Mouse (Mus musculus): ENCODE measurements around the gene Lpp. TPM values are rescaled to one million over a fixed set of nuclear protein-coding genes. Genes with fewer than 3 reads are reported as not detected.

Gene Lpp
- polyA plus RNA-seq, 1 experiment from 2014 or later: 11.5 TPM

DNA sequence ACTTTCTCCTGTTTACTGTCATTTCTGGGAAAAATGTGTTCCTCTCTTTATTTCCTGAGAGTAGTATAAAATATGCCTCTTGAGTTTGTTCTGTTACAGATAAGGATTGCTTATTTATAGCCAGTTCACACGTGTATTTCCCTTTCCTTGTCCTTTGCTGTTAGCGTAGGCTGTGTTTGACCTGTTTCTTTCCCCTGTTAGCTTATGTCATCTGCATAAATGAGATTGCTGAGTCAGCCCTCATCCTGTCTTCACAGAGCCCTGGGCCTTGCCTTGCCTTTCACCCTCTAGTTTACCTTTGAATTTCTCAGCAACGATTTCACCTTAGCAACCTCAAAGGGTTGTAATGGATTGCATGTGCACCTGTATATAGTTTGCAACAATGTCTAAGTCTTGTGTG, 32.5 kb downstream of the Lpp start:
- no peak overlapping the region for H3K27ac ChIP-seq (replicated peaks)
- H3K9ac ChIP-seq: no peak overlapping the region
- no peak overlapping the region for H3K4me3 ChIP-seq
- H3K9me3 ChIP-seq: no peaks in the 10 kb centered on the region
- 72% methylated on average over 3 of the region's 3 CpGs for WGBS
- H3K4me1 ChIP-seq (replicated peaks): peaks cover 11% of the 10 kb centered on the region
- no peaks in the 10 kb centered on the region for H3K27me3 ChIP-seq
- no peaks in the 10 kb centered on the region for H3K36me3 ChIP-seq
- no peak overlapping the region for H3K4me2 ChIP-seq
- ATAC-seq (ENCODE audit: low FRiP score, low read depth): no peak

DNA sequence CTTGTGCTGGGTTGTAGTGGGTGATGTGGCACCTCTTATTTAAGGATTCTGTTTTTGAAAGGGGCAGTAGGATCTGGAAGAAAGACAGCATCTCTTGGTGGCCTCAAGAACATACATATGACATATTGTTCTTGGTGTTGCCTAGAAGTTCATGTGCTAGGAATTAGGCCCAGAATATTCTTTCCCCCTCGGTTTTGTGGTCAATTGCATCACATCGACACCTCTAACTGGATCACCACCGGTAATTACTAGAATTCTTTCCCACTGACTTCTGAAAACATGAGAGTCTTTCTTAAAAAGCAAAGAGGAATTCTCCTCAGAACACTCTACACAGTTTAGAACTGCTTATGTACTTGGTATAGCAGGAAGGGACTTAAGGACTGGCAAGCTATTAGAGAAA, 34.3 kb downstream of the Lpp start:
- Histone ChIP-seq H3K27ac (replicated peaks) (no peak overlapping the region), H3K36me3 (no peaks in the 10 kb centered on the region), H3K4me1 (replicated peaks) (0 out of 2 replicates have a peak, but pooled peaks cover 4% of the 10 kb centered on the region), H3K27me3 (no peaks in the 10 kb centered on the region), H3K4me2 (no peak overlapping the region), H3K9ac (no peak overlapping the region), H3K9me3 (no peaks in the 10 kb centered on the region), H3K4me3 (no peak overlapping the region)
- ATAC-seq (ENCODE audit: low FRiP score, low read depth): no peak
- WGBS: 95% methylated on average over 3 of the region's 3 CpGs

- H3K27ac ChIP-seq (replicated peaks): no peak overlapping the region
- no peak for ATAC-seq (ENCODE audit: low FRiP score, low read depth)
- whole genome bisulfite sequencing: 82% methylated on average over 4 of the region's 4 CpGs
- H3K36me3 ChIP-seq: no peaks in the 10 kb centered on the region
- no peak overlapping the region for H3K4me3 ChIP-seq
- H3K4me1 ChIP-seq (replicated peaks): 0 out of 2 replicates have a peak, but pooled peaks cover 3% of the 10 kb centered on the region
- no peak overlapping the region for H3K9ac ChIP-seq
- H3K9me3 ChIP-seq: no peaks in the 10 kb centered on the region
- H3K4me2 ChIP-seq: no peak overlapping the region
- H3K27me3 ChIP-seq: no peaks in the 10 kb centered on the region
These were observed 34.7 kb downstream of the Lpp start for GRCm38 (mm10) chr16:24428055-24428454.

DNA sequence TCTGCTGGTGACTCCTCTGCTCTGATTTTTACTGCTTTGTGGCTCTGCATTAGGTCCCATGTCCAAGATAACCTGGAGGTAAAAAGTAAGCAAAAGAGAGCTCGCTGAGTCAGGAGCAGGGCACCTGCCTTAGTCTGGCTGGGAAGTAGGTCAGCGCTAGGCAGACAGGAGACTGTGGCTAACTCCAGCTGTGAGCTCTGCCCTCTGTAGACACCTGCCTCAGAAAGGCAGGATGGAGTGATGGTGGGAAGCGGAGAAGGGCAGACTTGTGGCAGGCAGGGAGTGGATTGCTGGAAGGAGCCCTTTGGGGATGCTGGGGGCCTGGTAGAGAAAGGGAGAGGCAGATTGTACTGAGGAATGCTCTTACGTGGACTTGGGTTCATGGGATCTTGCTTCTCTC, 35.4 kb downstream of the Lpp start:
- 89% methylated on average over 4 of the region's 4 CpGs for WGBS
- Histone ChIP-seq H3K36me3 (no peaks in the 10 kb centered on the region), H3K4me3 (no peak overlapping the region), H3K4me2 (no peak overlapping the region), H3K27me3 (no peaks in the 10 kb centered on the region), H3K9ac (no peak overlapping the region), H3K27ac (replicated peaks) (no peak overlapping the region), H3K4me1 (replicated peaks) (peaks cover 2% of the 10 kb centered on the region; the same call in 1 of the 2 replicates), H3K9me3 (no peaks in the 10 kb centered on the region)
- no peak for ATAC-seq (ENCODE audit: low FRiP score, low read depth)

- Histone ChIP-seq H3K4me3 (no peak overlapping the region), H3K36me3 (no peaks in the 10 kb centered on the region), H3K4me1 (replicated peaks) (peaks cover 12% of the 10 kb centered on the region), H3K4me2 (no peak overlapping the region), H3K9ac (no peak overlapping the region), H3K27me3 (no peaks in the 10 kb centered on the region), H3K27ac (replicated peaks) (no peak overlapping the region), H3K9me3 (no peaks in the 10 kb centered on the region)
- 76% methylated on average over 5 of the region's 5 CpGs for WGBS
- no peak for ATAC-seq (ENCODE audit: low FRiP score, low read depth)
These were observed 36.4 kb downstream of the Lpp start for GRCm38 (mm10) chr16:24429691-24430090.

- Histone ChIP-seq H3K27me3 (no peaks in the 10 kb centered on the region), H3K27ac (replicated peaks) (no peak overlapping the region), H3K4me3 (no peak overlapping the region), H3K4me1 (replicated peaks) (peaks cover 22% of the 10 kb centered on the region), H3K9ac (no peak overlapping the region), H3K9me3 (no peaks in the 10 kb centered on the region), H3K4me2 (no peak overlapping the region), H3K36me3 (no peaks in the 10 kb centered on the region)
- WGBS: 93% methylated on average over 1 of the region's 1 CpGs
- no peak for ATAC-seq (ENCODE audit: low FRiP score, low read depth)
These were observed 38.5 kb downstream of the Lpp start for GRCm38 (mm10) chr16:24431808-24432207.

DNA sequence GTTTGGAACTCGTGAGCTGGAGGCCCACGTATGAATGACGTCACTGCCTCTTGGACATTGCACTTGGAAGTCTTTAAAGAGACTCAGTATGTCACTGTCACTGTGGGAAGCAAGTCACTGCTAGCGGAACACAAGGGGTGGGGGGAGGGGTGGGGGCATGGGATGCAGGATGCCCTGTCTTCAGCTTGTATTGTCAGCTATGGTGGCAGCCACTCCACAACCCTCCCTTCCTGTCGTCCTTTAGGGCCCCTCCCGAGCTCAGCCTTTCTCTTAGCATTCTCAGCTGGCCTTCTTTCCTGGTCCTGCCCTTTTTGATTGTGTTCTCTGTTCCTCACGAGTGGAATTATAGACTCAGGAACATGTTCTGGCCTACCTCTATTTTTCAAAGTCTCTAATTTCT, 40.3 kb downstream of the Lpp start:
- Histone ChIP-seq H3K4me3 (no peak overlapping the region), H3K9ac (no peak overlapping the region), H3K4me2 (no peak overlapping the region), H3K27me3 (no peaks in the 10 kb centered on the region), H3K9me3 (no peaks in the 10 kb centered on the region), H3K36me3 (no peaks in the 10 kb centered on the region), H3K27ac (replicated peaks) (no peak overlapping the region), H3K4me1 (replicated peaks) (peaks cover 22% of the 10 kb centered on the region)
- ATAC-seq (ENCODE audit: low FRiP score, low read depth): no peak
- 35% methylated on average over 7 of the region's 7 CpGs for WGBS

DNA sequence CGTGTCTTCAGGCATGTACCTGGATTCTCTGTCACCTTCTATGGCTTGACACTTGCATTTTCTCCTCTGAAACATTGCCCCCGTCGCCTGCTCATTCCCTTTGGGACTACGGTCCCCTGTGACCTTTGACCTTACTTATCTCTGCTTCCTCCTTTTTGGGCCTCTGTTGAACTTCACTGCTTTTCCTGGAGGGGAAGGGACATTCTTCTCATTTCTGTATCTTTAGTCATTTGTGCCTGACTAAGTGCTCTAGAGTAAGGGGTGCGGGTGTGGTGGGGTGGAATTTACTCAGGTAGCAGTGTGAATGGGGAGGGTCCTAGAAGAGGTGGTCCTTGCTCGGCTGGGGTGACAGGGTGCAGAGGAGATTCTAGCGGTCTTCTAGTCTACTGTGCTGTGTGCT, 40.7 kb downstream of the Lpp start:
- no peaks in the 10 kb centered on the region for H3K9me3 ChIP-seq
- H3K27me3 ChIP-seq: no peaks in the 10 kb centered on the region
- H3K27ac ChIP-seq (replicated peaks): peak overlapping the region; percentile 63
- no peaks in the 10 kb centered on the region for H3K36me3 ChIP-seq
- no peak overlapping the region for H3K4me2 ChIP-seq
- H3K4me3 ChIP-seq: no peak overlapping the region
- no peak overlapping the region for H3K9ac ChIP-seq
- 74% methylated on average over 7 of the region's 7 CpGs for WGBS
- H3K4me1 ChIP-seq (replicated peaks): peaks cover 22% of the 10 kb centered on the region
- no peak for ATAC-seq (ENCODE audit: low FRiP score, low read depth)

DNA sequence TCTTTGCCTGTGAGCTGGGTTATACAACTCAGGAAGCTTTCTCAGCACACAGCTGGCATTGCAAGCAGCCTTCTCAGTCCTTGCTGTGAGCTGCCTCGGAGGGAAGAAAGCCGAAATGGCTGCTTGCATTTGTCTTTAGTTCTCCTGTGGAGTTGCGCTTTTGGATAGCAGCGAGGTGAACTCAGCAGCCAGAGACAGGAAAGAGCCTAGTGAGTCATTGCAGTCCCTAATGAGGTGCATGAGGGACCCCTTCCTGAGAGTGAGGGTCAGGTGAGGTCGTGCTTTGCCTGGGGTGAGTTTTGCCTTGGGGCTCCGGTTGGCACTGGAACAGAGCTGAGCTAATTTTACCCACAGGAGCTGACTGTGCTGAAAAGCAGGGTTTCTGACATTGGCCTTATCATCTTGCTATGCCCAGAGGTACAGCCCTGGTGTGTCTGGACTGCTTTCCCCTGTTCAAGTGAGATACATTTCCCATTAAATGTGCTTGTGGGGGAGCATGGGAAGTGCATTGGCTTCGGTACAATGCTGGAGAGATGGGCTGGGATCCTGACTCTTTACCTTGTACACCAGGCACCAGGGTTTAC, 41.3 kb downstream of the Lpp start:
- H3K4me2 ChIP-seq: no peak overlapping the region
- H3K36me3 ChIP-seq: no peaks in the 10 kb centered on the region
- peaks cover 22% of the 10 kb centered on the region for H3K4me1 ChIP-seq (replicated peaks)
- H3K9me3 ChIP-seq: no peaks in the 10 kb centered on the region
- 0 out of 2 replicates have a peak, but pooled peaks have one; percentile 42 for ATAC-seq (ENCODE audit: low FRiP score, low read depth)
- H3K27me3 ChIP-seq: no peaks in the 10 kb centered on the region
- H3K27ac ChIP-seq (replicated peaks): peak overlapping the region; percentile 63
- H3K9ac ChIP-seq: no peak overlapping the region
- 35% methylated on average over 7 of the region's 7 CpGs for WGBS
- no peak overlapping the region for H3K4me3 ChIP-seq

DNA sequence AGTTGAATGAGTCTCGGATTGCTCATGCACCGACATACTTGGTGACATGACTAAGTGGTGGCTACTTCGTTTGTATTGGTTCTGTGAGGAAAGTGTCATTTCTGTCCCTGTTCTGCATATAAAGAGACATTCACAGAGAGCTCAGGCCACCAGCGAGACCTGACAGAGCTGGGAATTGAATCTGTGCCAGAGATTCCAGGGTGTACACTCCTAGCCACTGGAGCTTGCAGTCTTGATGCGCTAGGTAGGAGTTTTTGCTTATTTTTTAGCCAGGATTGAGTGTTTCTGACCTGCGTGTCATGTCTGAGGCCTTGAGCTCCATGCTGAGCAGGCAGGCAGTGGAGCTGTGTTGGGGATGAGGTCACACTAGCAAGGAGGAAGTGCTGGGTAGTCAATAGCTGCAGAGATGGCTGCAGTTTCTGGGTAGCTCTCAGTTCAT, 41.8 kb downstream of the Lpp start:
- peak; percentile 20; the same call in 1 of the 2 replicates for ATAC-seq (ENCODE audit: low FRiP score, low read depth)
- Histone ChIP-seq H3K4me1 (replicated peaks) (peaks cover 22% of the 10 kb centered on the region), H3K9ac (no peak overlapping the region), H3K4me2 (no peak overlapping the region), H3K27me3 (no peaks in the 10 kb centered on the region), H3K36me3 (no peaks in the 10 kb centered on the region), H3K4me3 (no peak overlapping the region), H3K9me3 (no peaks in the 10 kb centered on the region), H3K27ac (replicated peaks) (peak overlapping the region; percentile 63)
- 48% methylated on average over 6 of the region's 6 CpGs for WGBS

GRCm38 (mm10) chr16:24438438-24438837, 45.1 kb downstream of the Lpp start:
- H3K9me3 ChIP-seq: no peaks in the 10 kb centered on the region
- no peak overlapping the region for H3K27ac ChIP-seq (replicated peaks)
- H3K4me3 ChIP-seq: no peak overlapping the region
- peaks cover 34% of the 10 kb centered on the region for H3K4me1 ChIP-seq (replicated peaks)
- no peak for ATAC-seq (ENCODE audit: low FRiP score, low read depth)
- H3K36me3 ChIP-seq: no peaks in the 10 kb centered on the region
- H3K4me2 ChIP-seq: no peak overlapping the region
- 81% methylated on average over 4 of the region's 4 CpGs for WGBS
- H3K27me3 ChIP-seq: no peaks in the 10 kb centered on the region
- no peak overlapping the region for H3K9ac ChIP-seq

GRCm38 (mm10) chr16:24441338-24441737, 48.0 kb downstream of the Lpp start:
- Histone ChIP-seq H3K4me3 (no peak overlapping the region), H3K4me1 (replicated peaks) (peaks cover 14% of the 10 kb centered on the region), H3K9ac (no peak overlapping the region), H3K9me3 (no peaks in the 10 kb centered on the region), H3K27me3 (no peaks in the 10 kb centered on the region), H3K36me3 (no peaks in the 10 kb centered on the region), H3K27ac (replicated peaks) (no peak overlapping the region), H3K4me2 (no peak overlapping the region)
- no peak for ATAC-seq (ENCODE audit: low FRiP score, low read depth)
- 41% methylated on average over 1 of the region's 1 CpGs for WGBS

Measured in hindbrain, embryonic 15.5 days (tissue).